Mouse (Mus musculus) heart, postnatal 0 days (tissue): ENCODE data around the gene Sit1.

Experiments used
- CTCF ChIP-seq: IDR thresholded peaks from 2 replicates; pipeline ENCODE4 v1.5.1; 2016; ENCODE audit warnings: antibody characterized with exemption, control low read depth, low read depth
- EP300 ChIP-seq: IDR thresholded peaks from 2 replicates; pipeline ENCODE4 v1.6.1; 2016; ENCODE audit warnings: antibody characterized with exemption, low read depth

DNA sequence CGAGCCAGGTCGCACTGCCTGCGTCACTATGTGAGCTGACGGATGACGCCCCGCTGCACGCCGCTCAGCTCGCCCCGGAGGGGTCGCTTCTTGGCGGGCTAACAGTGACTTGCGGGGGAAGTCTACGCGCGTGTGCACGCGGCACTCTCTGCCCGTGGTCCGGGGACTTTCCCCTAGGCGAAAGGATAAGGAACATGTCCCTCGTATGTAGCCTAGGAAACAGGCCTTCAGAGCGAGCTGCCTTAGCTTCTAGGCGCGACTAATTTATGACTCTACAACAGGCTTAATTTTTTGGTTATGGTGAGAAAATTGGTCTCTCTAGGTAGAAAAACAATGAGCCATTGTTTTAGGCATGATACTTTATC lies 9.3 kb upstream of the Sit1 start, which contains the start of gene Ccdc107:
- TF ChIP-seq CTCF (no peak), EP300 (peak; percentile 86)
